Mouse (Mus musculus) lung, postnatal 0 days (tissue): Measurements from ENCODE around the gene Abcc6.

Experiments
- CTCF ChIP-seq: IDR thresholded peaks from 2 replicates; pipeline ENCODE4 v1.5.1; 2016; ENCODE audit warnings: antibody characterized with exemption, mild to moderate bottlenecking
- EP300 ChIP-seq: IDR thresholded peaks from 2 replicates; pipeline ENCODE4 v1.6.1; 2016; ENCODE audit warnings: antibody characterized with exemption, mild to moderate bottlenecking, control low read depth

- TF ChIP-seq CTCF, result no peak
- no peak for TF ChIP-seq EP300
Measured at GRCm38 (mm10) chr7:45949061-45949460, 81.0 kb downstream of the Abcc6 start.
